Mouse (Mus musculus) CD4-positive, CD25-positive, alpha-beta regulatory T cell, adult 2 months (primary cell): ENCODE results near the gene Adcy1.

Experiments used
- DNase-seq: peaks from one replicate; pipeline ENCODE4 v3.0.0-alpha.2; 2012; ENCODE audit warnings: low read depth, low spot score

Gene Adcy1

DNA sequence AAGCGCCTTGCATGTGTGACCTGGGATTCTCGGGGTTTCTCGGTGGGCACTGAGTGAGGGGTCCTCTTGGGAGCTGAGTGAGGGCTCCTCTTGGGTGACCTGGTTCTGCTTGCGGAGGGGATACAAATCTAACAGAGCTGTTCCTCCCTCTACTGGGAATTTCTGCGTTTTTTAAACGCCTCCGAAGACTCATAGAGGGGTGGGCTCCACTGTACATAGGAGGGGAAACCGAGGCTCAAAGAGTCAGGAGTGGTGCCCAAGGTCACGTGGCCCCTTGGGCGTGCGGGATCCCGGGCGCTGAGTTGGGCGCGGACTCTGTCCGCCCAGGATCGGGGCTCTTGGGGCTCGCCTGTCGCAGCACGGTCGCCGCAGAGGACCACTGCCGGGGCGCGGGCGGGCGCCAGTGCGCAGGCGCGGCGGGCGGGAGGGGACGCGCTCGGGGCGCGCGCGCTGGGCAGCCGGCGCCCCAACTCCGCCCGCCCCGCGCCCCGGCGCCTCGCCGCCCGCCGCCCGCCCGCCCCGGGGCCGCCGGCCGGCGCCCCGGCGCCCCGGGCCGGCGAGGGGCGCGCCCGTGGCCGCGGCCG lies at the start of gene Adcy1:
Adcy1 (plus strand) TSS at position 489 of the 584 bp plus-strand sequence.
- DNase-seq = no peak

DNA sequence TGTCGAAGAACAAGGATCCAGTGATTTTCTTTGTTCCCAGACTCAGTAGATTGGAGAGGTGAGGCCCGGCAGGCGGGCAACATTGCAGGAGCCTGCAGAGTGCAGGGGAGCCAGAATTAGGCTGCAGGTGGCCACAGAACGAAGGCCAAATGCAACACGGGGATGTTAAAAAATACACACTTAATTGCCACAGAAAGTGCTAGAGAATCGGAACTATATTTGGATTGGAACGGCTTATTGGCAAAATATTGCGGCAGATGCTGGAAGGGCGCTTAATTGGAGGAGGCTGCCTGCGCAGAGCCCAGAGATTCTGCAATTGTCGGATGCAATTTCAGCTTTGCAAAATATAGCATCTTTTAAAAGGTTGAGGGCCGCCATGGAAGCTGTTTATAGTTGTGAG lies 46.4 kb upstream of the Adcy1 start:
- no peak for DNase-seq

DNA sequence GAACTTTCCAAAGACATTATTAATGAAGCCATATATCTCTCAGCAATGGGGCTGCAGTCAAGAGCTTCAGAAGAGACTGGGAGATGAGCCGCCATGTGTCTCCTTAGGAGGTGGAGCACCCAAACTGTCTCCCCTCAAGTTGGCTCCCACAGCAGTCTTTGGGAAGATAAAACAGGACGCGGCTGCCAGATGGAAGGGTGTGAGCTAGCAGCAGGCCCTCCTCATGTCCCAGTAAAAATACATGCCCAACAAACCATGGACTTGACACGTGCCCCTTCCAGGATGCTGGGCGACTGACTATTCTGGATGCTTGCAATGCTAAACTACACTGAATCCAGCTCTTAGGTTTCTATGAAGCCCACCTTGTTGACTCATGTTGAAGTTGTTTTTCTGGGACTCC lies 45.2 kb upstream of the Adcy1 start:
- DNase-seq = no peak

DNA sequence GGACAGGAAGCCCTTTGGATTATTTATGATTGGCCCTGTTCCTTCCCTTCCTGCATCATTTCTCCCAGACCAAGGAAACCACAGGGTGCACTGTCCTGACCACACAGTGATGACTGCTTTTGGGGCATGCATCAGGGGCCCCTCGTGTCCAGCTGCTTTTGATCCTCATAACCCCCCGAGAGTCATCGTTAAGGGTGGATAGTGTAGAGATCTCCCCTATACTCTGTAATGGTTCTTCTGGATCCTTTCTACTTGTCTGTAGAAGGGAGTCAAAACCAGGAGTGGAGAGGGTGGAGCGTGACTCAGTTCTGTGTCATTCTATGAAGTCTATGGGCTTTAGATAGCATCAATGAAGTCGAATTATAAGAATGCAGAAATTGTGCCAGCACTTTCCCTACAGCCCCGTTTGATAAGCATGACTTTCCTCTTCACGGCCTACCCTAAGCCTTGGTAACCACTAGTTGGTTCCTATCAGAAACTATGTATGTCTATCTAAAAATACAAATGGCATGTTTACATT lies 44.2 kb upstream of the Adcy1 start:
- no peak for DNase-seq

DNA sequence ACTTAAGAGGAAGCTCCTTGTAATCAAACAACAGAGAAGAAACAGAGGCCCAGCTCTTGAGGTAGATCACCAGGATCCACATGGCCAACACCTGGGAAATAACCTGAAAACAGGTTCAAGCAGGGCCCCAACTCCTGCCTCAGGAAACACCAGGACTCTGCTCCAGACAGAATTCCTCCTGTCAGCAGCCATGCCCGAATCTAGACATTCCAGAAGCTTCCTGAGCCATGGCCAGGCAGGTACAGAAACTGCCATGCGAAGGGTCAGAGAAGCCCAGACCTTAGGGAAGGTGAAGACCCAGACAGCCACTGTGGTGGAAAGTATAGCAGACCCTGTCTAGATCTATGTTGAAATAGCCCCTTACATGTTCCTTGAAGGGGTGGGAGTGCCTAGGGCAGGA lies 30.2 kb upstream of the Adcy1 start:
- no peak for DNase-seq

DNA sequence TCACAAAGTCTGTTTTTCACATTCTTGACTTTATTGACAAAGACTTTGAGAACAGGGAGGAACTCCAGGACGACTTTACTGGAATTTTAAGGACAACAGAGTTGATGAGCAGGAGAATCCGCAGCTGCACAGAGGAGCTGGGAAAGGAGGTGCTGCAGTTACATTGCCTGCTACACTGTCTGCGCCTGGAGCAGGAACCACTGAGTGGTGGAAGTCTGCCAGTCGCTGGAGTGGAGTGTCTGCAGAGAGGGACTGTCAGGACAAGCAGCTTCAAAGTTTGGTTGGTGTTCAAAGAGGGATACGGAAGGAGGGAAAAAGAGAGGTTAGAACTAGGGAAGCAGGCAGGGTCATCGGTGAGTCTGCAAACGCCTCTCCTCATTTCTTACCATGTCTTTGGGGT lies 23.6 kb upstream of the Adcy1 start:
- no peak for DNase-seq

DNA sequence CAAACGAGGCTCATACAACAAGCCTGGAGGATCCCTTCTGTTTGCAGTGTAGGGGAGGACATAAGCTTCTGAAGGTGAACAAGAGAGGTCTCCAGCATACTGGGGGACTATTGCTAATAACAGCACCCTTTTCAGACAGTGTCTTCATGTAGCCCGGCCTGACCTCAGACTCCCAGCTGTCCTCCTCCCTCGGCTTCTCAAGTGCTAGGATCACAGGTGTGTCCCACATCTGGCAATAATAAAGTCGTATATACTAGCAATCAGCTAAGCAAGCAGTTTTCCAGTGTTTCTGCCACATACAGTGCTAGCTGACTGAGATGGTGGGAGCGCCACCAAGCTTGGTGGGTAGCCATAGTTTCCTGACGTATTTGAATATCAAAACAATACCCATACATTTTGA lies 22.5 kb upstream of the Adcy1 start:
- DNase-seq = no peak

DNA sequence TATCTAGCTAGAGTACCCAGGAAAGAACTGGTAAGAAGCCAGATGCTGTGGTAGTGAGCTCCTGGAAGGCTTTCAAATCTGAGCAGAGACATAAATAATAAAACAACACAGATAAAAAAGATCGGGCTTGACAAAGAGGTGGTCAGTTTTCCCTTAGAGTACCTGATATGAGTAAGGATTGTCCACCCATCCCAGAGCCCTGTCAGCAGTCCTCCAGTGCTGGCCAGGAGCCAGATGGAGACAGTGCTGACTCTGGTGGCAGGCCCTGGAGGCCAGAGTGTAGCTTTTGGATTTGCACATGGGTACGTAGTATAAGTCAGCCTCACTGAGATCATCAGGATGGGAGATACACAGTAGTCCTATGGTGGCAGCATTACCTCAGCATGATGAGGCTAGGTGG lies 16.1 kb upstream of the Adcy1 start:
- no peak for DNase-seq

DNA sequence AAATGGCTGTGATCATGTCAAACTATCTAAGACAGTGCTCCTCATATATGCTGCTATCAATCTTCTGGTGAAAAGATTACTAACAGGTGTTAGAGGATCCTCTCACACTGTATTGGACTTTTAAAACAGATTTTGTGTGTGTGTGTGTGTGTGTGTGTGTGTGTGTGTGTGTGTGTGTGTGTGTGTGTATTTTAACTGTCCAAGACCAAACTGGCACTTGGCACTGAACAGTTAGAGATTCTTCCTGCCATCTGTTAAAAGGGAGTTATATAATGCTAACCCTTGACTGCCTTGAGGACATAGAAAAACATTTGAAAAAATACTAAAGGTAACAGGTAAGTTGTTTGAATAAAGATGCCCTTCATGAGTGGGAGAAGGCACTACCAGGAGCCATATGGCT lies 15.7 kb upstream of the Adcy1 start:
- no peak for DNase-seq

DNA sequence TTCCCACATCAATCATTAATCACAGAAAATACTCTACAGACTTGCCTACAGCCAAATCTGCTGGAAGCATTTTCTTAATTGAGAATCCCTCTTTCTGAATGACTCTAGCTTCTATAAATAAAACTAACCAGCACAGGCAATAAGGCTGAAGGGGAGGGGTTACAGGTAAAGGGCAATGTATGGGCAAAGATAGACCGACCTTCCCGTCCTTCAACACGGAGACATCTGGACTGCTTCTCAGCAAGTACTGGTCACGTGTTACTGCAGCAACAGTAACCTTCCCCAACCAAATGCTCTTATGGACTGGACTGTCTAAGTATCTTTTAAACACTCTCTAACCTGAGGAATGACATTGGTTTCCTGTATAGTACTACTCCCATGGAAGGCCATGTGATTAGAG lies 9.6 kb upstream of the Adcy1 start:
- DNase-seq = no peak

DNA sequence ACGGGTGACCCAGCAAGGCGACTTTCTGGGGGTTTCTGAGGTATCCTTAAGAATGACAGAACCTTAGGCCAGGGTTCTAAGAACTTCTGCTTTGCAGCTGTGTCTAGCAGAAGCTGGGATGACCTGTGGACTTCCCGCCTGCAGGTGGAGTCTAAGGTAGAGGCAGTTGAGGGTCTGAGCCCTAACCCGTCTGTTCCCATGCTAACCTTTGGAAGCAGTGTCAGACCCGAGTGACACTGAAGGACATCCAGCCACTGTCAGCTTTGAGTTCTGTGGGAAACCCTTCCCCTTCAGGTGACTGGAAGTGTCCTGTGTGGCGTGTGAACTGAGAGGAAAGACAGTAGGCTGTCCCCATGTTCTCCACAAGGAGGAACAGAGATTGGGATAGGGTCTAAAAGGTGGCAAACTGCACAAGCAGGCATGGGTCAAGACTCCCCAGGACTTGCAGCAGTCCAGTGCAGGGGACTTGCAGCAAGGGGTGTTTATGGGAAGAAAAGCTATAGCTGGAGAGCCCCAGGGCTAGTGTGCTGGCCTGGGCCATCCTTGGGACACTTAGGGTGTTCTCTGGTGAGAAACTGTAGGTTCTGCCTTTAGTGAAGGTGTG lies 8.5 kb upstream of the Adcy1 start:
- DNase-seq = no peak

DNA sequence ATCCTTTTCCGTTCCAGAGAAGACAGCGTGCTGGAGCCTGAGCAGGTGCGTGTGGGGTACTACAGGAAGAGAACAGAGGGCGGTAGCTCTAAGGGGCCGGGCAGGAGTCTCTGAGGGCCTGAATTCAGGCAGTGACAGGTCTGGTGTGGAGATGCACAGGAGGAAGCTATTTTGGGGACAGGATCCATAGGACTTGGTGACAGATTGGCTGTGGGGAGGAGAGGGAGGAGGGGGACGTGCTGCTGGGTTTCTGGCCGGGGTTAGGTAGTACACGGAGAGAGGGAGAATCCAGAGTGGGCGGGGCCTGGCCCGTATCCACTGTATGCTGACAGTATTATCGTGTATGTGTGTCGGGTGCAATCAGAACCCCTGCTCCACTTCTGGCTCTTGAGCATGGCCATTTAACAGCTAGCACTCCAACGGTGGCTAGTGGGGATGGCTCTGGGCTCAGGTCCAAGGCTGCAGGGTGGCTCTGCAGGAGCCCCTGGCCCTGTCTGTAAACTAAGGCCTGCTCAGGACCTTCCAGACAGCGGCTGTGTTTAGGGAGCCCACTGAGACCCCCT lies 7.8 kb upstream of the Adcy1 start:
- DNase-seq = no peak

DNA sequence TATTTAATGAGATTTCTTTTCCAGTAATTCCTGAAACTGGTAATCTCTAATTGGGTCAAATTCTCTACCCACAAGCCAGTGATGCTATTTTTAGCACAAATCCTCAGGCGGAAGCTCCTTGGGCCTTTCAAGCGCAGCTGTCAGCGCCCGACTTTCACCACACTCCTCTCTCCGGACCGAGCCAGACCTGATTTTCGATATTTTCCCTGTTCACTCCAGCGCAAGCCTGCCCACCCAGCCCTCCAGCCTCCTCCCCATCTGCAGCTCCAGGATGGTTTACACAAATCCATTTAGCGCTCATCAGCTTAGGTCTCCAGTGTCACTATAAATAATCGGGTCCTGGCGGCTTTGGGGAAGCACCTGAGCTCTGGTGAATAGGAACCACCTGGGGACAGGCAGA lies 7.2 kb upstream of the Adcy1 start:
- no peak for DNase-seq

DNA sequence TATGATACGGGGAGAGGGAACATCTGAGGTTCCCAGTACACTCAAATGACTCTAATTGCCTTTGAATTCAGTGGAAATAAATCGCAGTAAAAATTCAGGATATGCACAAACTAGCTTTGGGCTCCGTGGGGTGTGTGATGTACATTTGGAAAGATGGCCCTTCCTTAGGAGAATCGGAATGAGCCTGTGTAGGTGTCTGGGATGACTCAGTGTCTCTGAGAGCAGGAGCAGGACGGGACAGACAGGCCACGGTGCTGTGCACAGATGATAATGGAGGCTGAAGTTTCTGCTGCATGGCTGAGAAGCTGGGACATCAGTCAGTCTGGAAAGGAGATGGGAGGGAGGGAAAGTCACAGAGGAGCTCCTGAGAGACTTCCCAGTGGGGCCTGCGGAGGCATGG lies 5.5 kb upstream of the Adcy1 start:
- no peak for DNase-seq

DNA sequence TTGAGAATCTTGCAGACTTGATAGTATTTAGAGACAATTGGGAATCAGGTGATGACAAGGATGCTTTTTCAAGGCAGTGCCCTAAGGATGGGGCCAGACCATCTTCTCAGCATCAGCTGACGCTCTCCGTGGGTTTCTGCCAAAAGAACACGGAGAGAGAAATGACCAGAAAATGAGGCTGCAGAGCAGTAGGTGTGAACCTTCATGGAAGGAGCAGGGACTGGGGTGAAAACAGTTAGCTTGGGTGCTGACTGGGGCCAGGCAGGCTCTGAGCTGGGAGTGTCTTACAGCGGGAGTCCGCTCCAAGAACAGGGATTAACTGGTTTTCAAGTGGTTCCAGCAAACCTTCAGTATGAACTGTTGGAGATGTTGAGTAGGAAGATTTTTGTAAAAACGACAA lies 1.3 kb upstream of the Adcy1 start:
- DNase-seq = no peak

DNA sequence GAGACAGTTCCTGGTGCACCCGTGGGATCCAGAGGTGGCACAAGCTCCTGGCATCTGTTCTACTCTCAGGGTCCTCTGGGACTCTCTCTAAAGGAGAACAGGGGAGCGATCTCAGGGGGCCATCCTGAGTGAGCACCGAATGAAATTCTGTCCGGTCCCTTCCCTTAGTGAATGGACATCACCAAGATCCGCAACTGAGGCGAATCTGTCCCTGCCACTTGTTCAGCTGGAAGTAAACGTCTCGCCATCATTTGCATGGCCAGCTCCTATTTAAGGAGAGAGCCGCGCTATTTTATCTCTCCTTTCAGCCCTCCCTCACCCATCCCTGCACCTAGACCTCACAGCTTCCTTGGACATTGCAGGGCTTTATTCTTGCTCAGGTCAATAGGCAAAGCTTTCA lies 723 bp upstream of the Adcy1 start:
- no peak for DNase-seq

DNA sequence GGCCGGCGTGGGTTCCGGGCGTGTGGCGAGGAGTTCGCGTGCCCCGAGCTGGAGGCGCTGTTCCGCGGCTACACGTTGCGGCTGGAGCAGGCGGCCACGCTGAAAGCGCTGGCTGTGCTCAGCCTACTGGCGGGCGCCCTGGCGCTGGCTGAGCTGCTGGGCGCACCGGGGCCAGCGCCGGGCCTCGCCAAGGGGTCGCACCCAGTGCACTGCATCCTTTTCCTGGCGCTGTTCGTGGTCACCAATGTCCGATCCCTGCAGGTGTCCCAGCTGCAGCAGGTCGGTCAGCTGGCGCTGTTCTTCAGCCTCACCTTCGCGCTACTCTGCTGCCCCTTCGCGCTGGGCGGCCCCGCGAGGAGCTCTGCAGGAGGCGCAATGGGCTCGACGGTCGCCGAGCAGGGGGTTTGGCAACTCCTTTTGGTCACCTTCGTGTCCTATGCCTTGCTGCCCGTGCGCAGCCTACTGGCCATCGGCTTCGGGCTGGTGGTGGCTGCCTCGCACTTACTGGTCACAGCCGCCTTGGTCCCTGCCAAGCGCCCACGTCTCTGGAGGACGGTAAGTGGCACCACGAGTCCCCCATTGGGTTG lies 485 bp downstream of the Adcy1 start:
- no peak for DNase-seq

DNA sequence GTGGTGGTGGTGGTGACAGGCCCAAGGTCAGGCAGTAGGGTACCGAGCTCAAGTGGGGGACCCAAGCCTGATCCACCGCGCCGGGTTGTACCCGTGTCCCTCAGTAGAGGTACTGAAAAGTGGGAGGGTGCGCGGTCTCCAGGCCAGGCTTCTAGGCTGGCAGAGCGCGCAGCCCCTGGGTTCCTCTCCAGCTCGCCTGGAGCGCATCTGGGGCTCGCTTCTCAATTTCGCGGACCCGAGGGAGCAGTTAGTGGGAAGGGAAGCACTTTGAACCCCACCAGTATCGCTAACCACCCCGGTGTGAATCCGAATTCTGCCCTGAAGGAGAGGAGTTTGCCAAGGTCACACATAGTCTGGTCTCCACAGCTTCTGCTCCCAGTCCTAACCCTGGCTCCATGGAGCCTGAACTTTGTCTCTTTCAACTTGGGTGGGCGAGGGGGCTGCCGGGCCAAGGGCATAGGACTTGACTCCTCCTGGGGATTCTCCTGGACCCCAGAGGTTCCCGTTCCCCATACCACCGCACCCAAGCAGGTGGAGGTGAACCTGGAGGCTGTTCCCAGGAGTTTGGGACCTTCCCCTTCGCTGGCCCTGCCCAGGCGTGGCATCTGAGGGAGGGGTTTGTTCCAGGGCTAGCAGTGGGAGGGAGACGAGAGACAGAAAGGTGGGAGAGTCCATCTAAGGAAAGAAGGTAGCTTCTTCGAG lies 1.3 kb downstream of the Adcy1 start:
- DNase-seq = no peak

DNA sequence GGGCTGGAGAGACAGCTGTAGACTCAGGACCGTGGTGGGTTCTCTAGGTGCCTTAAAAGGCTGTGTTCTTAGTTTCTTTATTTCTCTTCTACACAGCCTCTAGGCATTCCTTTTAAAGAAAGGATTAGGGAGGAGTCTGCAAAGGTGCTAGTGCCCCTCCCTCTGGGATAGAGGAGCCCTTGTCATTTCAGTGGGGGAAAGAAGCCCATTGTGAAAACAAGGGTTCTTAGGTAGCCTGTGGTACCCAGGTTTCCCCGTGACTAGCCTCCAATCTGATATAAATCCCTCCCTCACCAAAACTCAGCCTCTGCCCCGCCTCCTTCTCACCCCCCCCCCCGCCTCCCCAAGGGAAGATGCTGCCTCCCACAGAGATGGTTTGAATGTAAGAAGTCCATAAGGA lies 2.1 kb downstream of the Adcy1 start:
- no peak for DNase-seq

DNA sequence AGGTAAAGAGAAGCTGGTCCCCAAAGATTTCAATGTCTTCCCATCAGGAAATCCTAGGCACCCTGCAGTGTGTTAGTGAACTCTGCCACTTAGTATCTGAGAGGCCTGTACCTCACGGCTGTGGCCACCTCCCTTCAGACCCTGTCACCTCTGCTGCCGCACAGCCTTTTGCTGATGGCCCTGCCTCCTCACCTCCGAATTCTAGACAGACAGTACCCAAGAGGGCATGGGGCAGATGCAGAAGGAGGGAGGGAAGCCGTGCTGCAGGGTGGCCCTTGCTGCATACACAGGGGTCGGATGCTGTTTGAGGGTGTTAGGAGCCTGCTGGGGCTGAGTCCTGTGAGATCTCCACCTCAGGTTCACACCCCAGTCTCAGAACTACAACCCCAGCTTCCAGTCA lies 2.6 kb downstream of the Adcy1 start:
- DNase-seq = no peak

DNA sequence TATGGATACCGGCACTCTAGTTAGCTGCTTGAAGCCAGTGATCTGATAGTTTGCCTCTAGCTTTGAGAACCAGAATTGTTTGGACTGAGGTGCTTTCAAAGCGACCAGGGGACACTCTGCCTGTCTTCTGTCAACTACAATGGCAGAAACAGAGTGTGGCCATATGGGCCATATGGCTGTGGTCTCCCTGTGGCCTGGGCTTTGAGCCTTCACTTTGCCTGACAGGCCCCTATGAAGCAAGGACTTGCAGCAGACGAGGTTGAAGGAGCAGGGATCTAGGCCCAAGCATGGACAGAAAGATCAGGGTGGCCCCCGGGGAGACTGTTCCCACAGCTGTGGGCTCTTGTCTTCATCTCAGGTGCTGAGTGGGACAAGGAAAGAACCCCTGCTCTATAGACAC lies 4.0 kb downstream of the Adcy1 start:
- no peak for DNase-seq

DNA sequence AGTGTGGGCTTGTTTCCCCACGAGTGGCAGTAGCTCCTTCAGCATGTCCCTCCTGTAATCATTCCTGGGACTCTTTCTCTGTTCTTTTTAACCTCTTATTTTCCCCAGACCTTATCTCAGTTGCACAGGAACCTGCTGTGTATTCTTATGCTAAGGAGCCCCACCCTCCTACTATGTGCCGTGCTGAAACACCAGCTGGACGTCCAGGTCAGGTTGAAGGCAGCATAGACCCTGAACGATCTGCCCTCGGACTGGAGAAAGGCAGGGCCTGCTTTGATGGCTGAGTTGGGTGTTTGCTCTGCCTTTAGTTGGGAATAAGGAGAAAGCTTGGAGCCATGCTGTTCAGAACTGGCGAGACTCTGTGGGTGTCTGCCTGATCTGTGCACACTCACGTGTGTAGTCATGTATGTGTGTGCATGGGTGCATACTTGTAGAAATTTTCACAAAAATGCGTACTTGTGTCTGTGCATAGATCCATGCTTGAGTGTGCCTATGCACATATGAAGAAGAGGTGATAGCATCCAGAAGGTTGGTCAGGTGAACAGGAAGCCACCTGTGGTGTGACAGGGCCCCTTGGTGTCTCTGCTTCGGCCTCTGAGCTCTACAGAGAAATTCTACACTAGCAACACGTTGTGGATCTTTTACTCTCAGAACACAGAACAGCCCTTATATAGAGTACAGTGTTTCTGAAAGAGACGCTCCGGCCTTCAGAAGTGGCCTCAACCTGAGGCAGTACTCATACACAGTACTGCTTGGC lies 5.4 kb downstream of the Adcy1 start:
- DNase-seq = no peak
